Mouse (Mus musculus): ENCODE measurements around the gene Glp1r.

DNA sequence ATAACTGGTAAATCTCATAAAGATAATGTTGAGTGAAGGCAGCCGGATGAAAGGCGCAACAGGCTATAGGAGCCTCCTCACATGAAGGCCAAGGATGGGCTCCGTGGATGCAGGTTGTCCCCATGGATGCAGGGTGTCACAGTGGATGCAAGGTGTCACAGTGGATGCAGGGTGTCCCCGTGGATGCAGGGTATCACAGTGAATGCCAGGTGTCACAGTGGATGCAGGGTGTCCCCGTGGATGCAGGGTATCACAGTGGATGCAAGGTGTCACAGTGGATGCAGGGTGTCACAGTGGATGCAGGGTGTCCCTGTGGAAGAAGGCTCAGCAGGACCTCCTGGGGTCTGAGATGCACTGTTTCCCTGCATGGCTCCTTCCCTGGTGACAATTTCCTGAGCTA, 44.3 kb upstream of the Glp1r start:
- TF ChIP-seq POLR2A (IDR thresholded peaks at IDR 0.05; ENCODE audit: insufficient read depth, low read depth, low read length): no peak
- TF ChIP-seq CTCF (IDR thresholded peaks at IDR 0.05; ENCODE audit: insufficient read depth, low read depth, low read length): no peak
